Mouse (Mus musculus) C2C12 (cell line): ENCODE measurements around the gene Endov.

Source experiments
- CTCF ChIP-seq: IDR thresholded peaks from one replicate; pipeline ENCODE4 v1.5.1; 2011; ENCODE audit not compliant: control insufficient read depth, insufficient read depth, insufficient read length
- USF1 ChIP-seq: IDR thresholded peaks from one replicate; pipeline ENCODE4 v1.6.1; 2011; ENCODE audit warnings: low read depth, mild to moderate bottlenecking, control low read depth, moderate library complexity

GRCm38 (mm10) chr11:119555170-119555569 is 64.0 kb downstream of the Endov start:
- no peak for TF ChIP-seq CTCF
- no peak for TF ChIP-seq USF1
